Mouse (Mus musculus) ES-E14 (cell line): ENCODE measurements around the gene Knop1.

ENCODE experiments used
- CHD2 ChIP-seq: IDR thresholded peaks from 2 replicates; pipeline ENCODE4 v1.6.1; 2014; ENCODE audit warnings: mild to moderate bottlenecking, low read depth, low read length, inconsistent platforms
- HCFC1 ChIP-seq: IDR thresholded peaks from 2 replicates; pipeline ENCODE4 v1.6.1; 2012; ENCODE audit warnings: low read length, inconsistent platforms, borderline replicate concordance; ENCODE audit not compliant: insufficient read depth
- MAFK ChIP-seq: IDR thresholded peaks from 2 replicates; pipeline ENCODE4 v1.6.1; 2014; ENCODE audit warnings: mild to moderate bottlenecking, low read depth, low read length, inconsistent platforms; ENCODE audit not compliant: insufficient read depth
- ZC3H11A ChIP-seq: IDR thresholded peaks from 2 replicates; pipeline ENCODE4 v1.6.1; 2012; ENCODE audit warnings: low read depth, mild to moderate bottlenecking, inconsistent platforms, low read length, borderline replicate concordance
- ZNF384 ChIP-seq: IDR thresholded peaks from 2 replicates; pipeline ENCODE4 v1.6.1; 2012; ENCODE audit warnings: low read depth, low read length, inconsistent platforms

DNA sequence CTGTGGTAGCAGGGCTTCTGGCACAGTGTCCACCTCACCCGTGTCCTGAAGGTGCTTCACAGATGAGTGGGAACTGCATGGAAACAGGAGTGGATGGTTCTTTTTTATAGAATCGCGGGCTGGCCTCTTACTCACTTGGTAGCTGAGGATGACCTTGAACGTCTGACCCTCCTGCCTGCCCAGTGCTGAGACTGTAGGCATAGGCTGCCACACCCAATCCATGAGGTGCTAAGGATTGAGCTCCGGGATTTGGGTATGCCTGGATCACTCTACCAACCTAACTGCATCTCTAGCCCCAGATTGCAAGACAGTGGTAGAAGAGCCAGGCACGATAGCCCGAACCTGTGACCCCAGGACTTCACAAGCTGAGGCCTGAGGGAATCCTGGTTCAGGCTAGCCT lies 38.3 kb downstream of the Knop1 start:
- no peak for TF ChIP-seq ZNF384
- no peak for TF ChIP-seq MAFK
- TF ChIP-seq CHD2: no peak
- TF ChIP-seq ZC3H11A: no peak
- TF ChIP-seq HCFC1: no peak
